Mouse (Mus musculus) neural tube, embryonic 11.5 days (tissue): ENCODE measurements around the gene Papss2. TPM values are rescaled to one million over a fixed set of nuclear protein-coding genes. Genes with fewer than 3 reads are reported as not detected.

Source experiments
- ATAC-seq: fragments of 200-750 bp; cut with Nextera tagmentation; 2 replicates; pipeline ENCODE4 v1.8.0; 2017; ENCODE audit warnings: moderate number of reproducible peaks, mild to moderate bottlenecking, moderate TSS enrichment, moderate library complexity; ENCODE audit not compliant: insufficient read depth, low FRiP score, low TSS enrichment
- DNase-seq: peaks from one replicate; pipeline ENCODE4 v3.0.0-alpha.2; 2015; ENCODE audit warnings: low spot score
- H3K27ac ChIP-seq: fragments of 300-500 bp; sonication (generic); 2 replicates; pipeline ENCODE4 v1.5.1; 2014; ENCODE audit warnings: low read depth, mild to moderate bottlenecking, low read length
- H3K27me3 ChIP-seq: fragments of 300-500 bp; sonication (generic); 2 replicates; pipeline ENCODE4 v1.6.1; 2014; ENCODE audit warnings: mild to moderate bottlenecking, low read length, mixed read lengths; ENCODE audit not compliant: control insufficient read depth, insufficient read depth
- H3K36me3 ChIP-seq: fragments of 300-500 bp; sonication (generic); 2 replicates; pipeline ENCODE4 v1.6.1; 2014; ENCODE audit warnings: mild to moderate bottlenecking, low read length, moderate library complexity, mixed read lengths; ENCODE audit not compliant: control insufficient read depth, insufficient read depth
- H3K4me1 ChIP-seq: fragments of 300-500 bp; sonication (generic); 2 replicates; pipeline ENCODE4 v1.6.1; 2014; ENCODE audit warnings: low read length, mixed read lengths; ENCODE audit not compliant: control insufficient read depth, insufficient read depth
- H3K4me2 ChIP-seq: fragments of 300-500 bp; sonication (generic); 2 replicates; pipeline ENCODE4 v1.6.1; 2014; ENCODE audit warnings: low read depth, mild to moderate bottlenecking, moderate library complexity
- H3K4me3 ChIP-seq: fragments of 300-500 bp; sonication (generic); 2 replicates; pipeline ENCODE4 v1.5.1; 2014; ENCODE audit warnings: low read depth, low read length
- H3K9ac ChIP-seq: fragments of 300-500 bp; sonication (generic); 2 replicates; pipeline ENCODE4 v1.6.1; 2014; ENCODE audit warnings: mild to moderate bottlenecking, low read length
- H3K9me3 ChIP-seq: fragments of 300-500 bp; sonication (generic); 2 replicates; pipeline ENCODE4 v1.6.1; 2016; ENCODE audit warnings: low read length; ENCODE audit not compliant: control insufficient read depth
- WGBS: fragments of 180-500 bp; shearing (Covaris S2); extraction: QIAGEN DNeasy Blood & Tissue Kit; methylation state at CpG from one replicate; pipeline ENCODE4 v1.1.7; 2014; 5-methylcytosine and 5-hydroxymethylcytosine counted together
- polyA plus RNA-seq: library from polyadenylated mRNA; unstranded; fragments of >200 nt; fragmentation: Nextera tagmentation; extraction: Ambion mirVana; gene quantifications from 2 replicates; pipeline ENCODE4 v1.2.1, GENCODE M21; 2014

Papss2 gene
- polyA plus RNA-seq, 1 experiment from 2014 or later, result 1.6 TPM

DNA sequence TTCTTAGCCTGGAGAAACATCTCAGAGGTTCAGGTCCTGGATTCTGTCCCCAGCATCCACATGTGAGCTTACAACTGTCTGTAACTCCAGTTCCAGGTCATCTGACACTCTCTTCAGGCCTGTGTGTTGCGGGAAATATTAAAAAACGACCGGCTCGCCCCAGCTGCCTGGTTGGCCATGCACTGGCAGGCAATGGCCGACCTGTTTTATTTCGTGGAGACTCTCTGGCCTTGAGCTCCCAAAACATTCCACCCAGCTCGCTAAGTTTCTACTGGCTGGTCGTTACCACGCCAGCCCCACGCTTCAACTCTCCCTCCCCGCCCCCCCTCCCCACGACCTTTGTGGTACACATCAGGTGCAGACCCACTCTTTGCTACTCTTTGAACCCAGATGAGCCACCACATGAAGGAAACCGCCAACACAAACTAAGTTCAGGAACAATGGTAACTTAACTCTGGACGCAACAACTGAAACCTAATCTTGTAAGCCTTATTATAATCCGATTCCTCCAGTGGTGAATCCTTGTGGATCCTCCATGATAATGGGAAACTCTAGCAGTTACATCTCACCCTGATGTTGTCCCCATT lies 25.4 kb downstream of the Papss2 start:
- Histone ChIP-seq H3K9ac (no peak overlapping the region), H3K4me2 (no peak overlapping the region), H3K4me3 (no peak overlapping the region), H3K36me3 (no peaks in the 10 kb centered on the region), H3K4me1 (no peaks in the 10 kb centered on the region), H3K27ac (no peak overlapping the region), H3K9me3 (no peaks in the 10 kb centered on the region), H3K27me3 (no peaks in the 10 kb centered on the region)
- ATAC-seq, result no peak
- no peak for DNase-seq
- 92% methylated on average over 15 of the region's 15 CpGs for whole genome bisulfite sequencing

DNA sequence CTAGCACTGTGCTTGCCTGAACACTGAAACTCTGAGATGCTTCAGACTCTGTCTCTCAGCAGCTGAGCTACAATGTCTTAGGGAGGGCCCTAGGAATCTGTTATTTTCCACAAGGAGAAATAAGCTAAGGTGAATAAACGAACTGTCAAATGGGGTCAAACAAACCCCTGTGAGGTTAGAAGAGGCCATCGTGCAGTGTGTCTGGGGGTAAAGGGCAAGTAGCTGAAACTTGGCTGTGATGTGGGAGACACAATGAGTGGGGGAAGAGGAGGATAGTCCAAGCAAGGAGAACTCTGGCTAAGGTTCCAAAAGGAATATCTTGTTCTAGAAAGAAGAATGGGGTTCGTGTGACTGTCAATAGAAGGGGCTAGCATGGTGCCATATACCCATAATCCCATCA lies 26.6 kb downstream of the Papss2 start:
- Histone ChIP-seq H3K27me3 (no peaks in the 10 kb centered on the region), H3K9ac (no peak overlapping the region), H3K27ac (no peak overlapping the region), H3K36me3 (no peaks in the 10 kb centered on the region), H3K4me2 (no peak overlapping the region), H3K4me3 (no peak overlapping the region), H3K9me3 (no peaks in the 10 kb centered on the region), H3K4me1 (no peaks in the 10 kb centered on the region)
- ATAC-seq, result no peak
- DNase-seq, result no peak
- WGBS, result 83% methylated on average over 3 of the region's 3 CpGs

DNA sequence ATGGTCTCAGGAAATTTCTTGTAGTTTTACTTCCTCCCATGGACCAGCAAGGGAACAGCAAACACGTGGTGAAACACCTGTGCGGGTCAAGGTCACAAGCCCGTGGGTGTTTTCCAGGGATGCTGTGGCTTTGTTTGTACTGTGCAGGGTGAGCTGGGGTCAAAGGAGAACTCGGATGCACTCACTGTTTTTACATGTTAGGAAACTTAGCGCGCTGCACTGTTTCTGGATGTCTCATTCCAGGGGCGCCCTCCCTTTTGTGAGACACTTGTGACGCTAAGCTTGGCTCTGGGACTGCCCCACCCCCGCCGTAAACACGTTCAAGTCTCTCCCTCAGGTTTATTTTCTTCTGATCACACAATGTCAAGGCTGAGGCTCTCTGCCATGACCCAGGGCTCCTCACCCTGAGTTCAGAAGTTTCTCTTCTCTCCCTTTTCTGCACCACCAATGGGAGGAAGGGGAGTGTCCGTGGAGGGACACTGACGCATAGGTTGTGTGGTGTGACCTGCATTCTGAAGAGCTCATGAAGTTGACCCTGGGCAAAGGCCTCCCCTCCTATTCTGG lies 31.3 kb downstream of the Papss2 start:
- H3K4me3 ChIP-seq, result no peak overlapping the region
- no peaks in the 10 kb centered on the region for H3K9me3 ChIP-seq
- H3K4me1 ChIP-seq, result no peaks in the 10 kb centered on the region
- DNase-seq (no peak), ATAC-seq (no peak)
- H3K36me3 ChIP-seq, result no peaks in the 10 kb centered on the region
- H3K9ac ChIP-seq, result no peak overlapping the region
- no peak overlapping the region for H3K4me2 ChIP-seq
- no peak overlapping the region for H3K27ac ChIP-seq
- H3K27me3 ChIP-seq, result no peaks in the 10 kb centered on the region
- 67% methylated on average over 13 of the region's 13 CpGs for whole genome bisulfite sequencing

DNA sequence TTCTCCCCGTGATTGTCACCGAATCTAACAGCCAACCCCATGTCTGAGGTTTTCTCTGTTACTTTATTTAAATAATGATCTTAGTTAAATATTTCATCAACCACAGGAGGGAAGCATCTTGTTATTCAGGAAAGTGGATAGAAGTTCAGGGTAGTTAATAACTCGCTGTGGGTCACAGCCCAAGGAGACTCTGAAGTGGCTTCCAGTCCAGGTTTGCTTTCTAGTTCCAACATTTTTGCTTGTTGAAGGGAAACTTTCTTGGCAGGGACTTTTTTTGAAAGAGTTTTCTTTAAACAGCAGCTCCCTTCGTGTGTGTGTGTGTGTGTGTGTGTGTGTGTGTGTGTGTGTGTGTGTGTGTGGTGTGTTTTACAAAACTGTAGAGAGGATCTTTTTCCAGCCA lies 32.0 kb downstream of the Papss2 start:
- H3K36me3 ChIP-seq, result no peaks in the 10 kb centered on the region
- ATAC-seq, result no peak
- H3K4me3 ChIP-seq, result no peak overlapping the region
- no peak overlapping the region for H3K27ac ChIP-seq
- no peaks in the 10 kb centered on the region for H3K4me1 ChIP-seq
- H3K9ac ChIP-seq, result no peak overlapping the region
- no peak for DNase-seq
- no peaks in the 10 kb centered on the region for H3K9me3 ChIP-seq
- no peak overlapping the region for H3K4me2 ChIP-seq
- WGBS, result 90% methylated on average over 4 of the region's 4 CpGs
- H3K27me3 ChIP-seq, result no peaks in the 10 kb centered on the region

DNA sequence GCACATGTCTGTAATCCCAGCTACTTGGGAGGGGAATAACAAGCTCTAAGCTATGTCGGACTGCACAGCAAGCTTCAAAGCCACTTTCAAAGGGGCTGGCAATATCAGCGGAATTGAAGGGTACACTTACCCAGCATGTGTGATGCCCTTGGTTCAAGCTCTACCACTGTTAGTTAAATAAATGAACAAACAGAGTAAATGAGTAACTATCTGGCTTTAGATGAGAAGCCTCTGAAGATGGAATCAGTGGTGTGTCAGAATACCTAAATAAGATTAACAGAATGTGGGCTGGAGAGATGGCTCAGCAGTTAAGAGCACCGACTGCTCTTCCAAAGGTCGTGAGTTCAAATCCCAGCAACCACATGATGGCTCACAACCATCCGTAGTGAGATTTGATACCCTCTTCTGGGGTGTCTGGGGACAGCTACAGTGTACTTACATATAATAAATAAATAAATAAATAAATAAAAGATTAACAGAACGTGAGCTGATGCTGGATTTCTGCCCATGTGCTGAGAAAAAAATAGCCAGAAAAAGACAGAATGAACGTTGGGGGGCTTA lies 33.1 kb downstream of the Papss2 start:
- ATAC-seq, result no peak
- Histone ChIP-seq H3K4me2 (no peak overlapping the region), H3K36me3 (no peaks in the 10 kb centered on the region), H3K4me1 (no peaks in the 10 kb centered on the region), H3K27me3 (no peaks in the 10 kb centered on the region), H3K9me3 (no peaks in the 10 kb centered on the region), H3K9ac (no peak overlapping the region), H3K4me3 (no peak overlapping the region), H3K27ac (no peak overlapping the region)
- no peak for DNase-seq
- 79% methylated on average over 7 of the region's 7 CpGs for WGBS

- DNase-seq, result no peak
- H3K36me3 ChIP-seq, result no peaks in the 10 kb centered on the region
- no peaks in the 10 kb centered on the region for H3K9me3 ChIP-seq
- no peaks in the 10 kb centered on the region for H3K4me1 ChIP-seq
- no peaks in the 10 kb centered on the region for H3K27me3 ChIP-seq
- no peak for ATAC-seq
- no peak overlapping the region for H3K27ac ChIP-seq
- H3K4me3 ChIP-seq, result no peak overlapping the region
- no peak overlapping the region for H3K9ac ChIP-seq
- H3K4me2 ChIP-seq, result no peak overlapping the region
- 74% methylated on average over 8 of the region's 8 CpGs for WGBS
Observed at GRCm38 (mm10) chr19:32634916-32635315, 39.3 kb downstream of the Papss2 start.

DNA sequence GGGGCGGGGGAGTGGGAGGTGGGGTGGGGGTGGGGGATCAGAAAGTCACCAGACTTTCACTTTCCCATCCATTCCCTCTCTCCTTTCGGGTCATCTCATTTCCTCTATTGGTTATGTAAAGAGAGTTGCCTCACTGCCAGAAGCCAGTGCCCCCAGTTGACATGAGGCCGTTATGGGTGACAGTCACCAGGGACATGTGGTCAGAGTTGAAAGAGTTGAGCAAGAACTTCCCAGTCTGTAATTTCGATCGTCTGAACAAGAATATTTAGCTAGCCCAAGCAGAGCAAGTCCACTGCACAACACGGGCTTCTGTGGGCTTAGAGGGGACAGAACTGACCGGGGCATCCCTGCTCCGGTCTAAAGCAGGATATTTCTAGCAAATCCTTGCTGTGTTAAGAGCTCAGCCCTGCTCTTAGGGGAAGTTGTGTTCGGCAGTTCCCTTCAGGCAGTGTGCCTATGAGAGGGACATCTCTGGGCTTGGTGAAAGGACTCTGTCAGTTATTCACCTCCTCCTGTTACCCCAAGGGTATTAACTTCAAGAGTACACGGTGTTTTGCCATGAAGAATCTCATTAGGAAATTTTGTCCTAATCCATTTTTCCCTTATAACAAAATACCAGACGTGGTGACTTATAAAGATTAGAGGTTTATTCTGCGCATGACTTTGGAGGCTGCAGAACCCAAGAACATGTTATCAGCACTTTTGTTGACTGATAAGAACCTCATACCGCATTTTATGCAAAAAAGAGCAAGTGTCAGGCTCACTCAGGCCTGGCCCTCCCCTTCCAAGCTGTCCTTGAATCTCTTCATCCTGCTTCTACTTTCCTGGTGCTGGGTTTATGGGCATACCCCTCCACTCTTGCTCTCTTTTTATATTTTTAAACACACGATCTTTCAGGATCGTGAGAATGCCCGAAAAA lies 42.0 kb downstream of the Papss2 start:
- no peaks in the 10 kb centered on the region for H3K4me1 ChIP-seq
- H3K9me3 ChIP-seq, result no peaks in the 10 kb centered on the region
- no peaks in the 10 kb centered on the region for H3K27me3 ChIP-seq
- WGBS, result 83% methylated on average over 16 of the region's 16 CpGs
- no peak overlapping the region for H3K4me2 ChIP-seq
- no peak overlapping the region for H3K27ac ChIP-seq
- no peak for ATAC-seq
- DNase-seq, result no peak
- no peak overlapping the region for H3K9ac ChIP-seq
- no peaks in the 10 kb centered on the region for H3K36me3 ChIP-seq
- H3K4me3 ChIP-seq, result no peak overlapping the region

DNA sequence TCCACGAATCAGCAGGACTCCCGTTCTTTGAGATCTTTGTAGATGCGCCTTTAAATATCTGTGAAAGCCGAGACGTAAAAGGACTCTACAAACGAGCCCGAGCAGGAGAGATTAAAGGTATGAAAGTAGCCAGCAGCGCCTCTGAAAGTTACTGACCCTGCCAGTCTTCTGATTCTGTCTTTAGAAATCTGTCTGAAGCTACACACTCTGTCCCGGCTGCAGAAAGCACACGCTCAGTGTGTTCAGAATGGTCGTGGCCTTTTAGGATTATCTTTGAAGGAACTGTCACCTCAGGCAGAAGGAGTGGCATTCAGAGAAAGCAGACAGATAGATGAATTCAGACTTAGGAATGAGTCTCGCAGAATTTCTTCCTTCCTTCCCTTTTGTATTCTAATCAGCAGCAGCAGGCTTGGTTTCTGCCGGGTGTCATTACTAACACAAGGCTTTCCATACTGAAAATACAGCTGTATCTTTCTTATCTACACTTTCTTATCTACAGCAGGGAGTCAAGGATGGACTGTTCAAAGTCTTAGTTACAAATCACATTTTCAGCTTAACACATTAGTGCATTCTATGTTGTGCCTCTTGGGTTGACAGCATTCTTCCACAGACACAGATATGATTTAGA lies 42.8 kb downstream of the Papss2 start:
- Histone ChIP-seq H3K36me3 (no peaks in the 10 kb centered on the region), H3K4me3 (no peak overlapping the region), H3K27me3 (no peaks in the 10 kb centered on the region), H3K4me2 (no peak overlapping the region), H3K9ac (no peak overlapping the region), H3K9me3 (no peaks in the 10 kb centered on the region), H3K27ac (no peak overlapping the region), H3K4me1 (no peaks in the 10 kb centered on the region)
- WGBS, result 77% methylated on average over 13 of the region's 13 CpGs
- ATAC-seq (no peak), DNase-seq (no peak)
